Mouse (Mus musculus): ENCODE measurements around the gene Psmd11. TPM values are rescaled to one million over a fixed set of nuclear protein-coding genes. Genes with fewer than 3 reads are reported as not detected.

Psmd11 gene
- total and polyA plus RNA-seq, 3 experiments: 51.3 to 107 (median 98.4) TPM

DNA sequence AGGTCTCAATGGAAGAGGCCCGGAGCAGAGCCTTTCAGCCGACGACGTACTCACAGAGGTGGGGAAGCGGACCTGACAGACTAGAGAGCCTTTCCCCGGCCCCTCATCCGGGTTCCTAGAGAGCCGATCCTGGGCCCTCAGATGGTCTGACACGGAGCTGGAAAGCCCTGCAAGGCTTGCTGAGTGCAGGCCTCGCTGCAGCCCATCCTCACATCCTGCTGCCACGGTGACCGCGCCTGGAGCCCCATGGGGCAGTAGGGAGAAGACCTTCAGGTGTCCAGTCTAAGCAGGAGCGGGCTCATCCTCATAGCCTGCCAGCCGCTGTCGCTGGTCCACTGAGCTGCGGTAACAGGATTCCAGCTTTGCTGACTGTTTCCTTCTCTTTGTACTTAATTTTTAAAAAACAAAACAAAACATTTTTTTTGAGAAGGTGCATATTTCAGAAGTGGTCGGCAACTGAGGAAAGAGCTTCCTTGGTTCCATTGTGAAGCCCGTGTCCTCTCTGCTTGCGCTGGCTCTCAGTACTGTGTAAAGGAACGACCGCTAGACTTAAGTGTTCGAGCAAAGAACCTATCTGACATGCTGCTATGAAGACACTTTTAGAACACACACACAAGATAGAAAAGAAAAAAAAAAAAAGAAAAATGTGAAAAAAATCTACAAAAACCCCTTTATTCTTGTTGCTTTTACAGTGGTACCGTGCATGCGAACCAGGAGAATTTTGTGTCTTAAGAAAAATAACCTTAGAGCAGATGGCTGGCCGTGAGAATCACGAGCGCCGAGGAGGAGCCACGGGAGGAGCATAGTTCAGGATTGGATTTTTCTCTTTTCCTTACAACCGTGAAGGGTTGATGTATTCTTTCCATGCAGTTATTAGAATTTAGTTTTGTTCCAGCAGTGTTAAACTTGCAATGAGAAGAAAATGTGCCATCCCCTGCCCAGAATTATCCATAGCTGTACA lies 51.8 kb downstream of the Psmd11 start:
- intact Hi-C loops (cut with DNase I): loop anchor here (5.0 kb wide), 2 partner anchors 42 to 187 kb away; no protein-coding TSS in a partner anchor
- Histone ChIP-seq H3K4me3 (no peak overlapping the region), H3K79me2 (replicated peaks; ENCODE audit: control insufficient read depth, insufficient read depth, low read length) (no peaks in the 10 kb centered on the region), H3K27me3 (ENCODE audit: control insufficient read depth, insufficient read depth, low read length) (no peaks in the 10 kb centered on the region), H3K36me3 (ENCODE audit: control insufficient read depth, insufficient read depth, low read length) (no peaks in the 10 kb centered on the region), H3K9ac (ENCODE audit: low read depth, low read length) (no peak overlapping the region), H3K27ac (no peak overlapping the region), H3K4me1 (ENCODE audit: control insufficient read depth, insufficient read depth, low read length) (peaks cover 5% of the 10 kb centered on the region)
- WGBS: 90% methylated on average over 31 of the region's 31 CpGs
- TF ChIP-seq EP300 (IDR thresholded peaks at IDR 0.05; ENCODE audit: insufficient read depth, low read depth, low read length) (no peak), POLR2A (IDR thresholded peaks at IDR 0.05; ENCODE audit: insufficient read depth, low read depth, low read length) (no peak), CTCF (IDR thresholded peaks at IDR 0.05) (no peak)
- no peak for DNase-seq

DNA sequence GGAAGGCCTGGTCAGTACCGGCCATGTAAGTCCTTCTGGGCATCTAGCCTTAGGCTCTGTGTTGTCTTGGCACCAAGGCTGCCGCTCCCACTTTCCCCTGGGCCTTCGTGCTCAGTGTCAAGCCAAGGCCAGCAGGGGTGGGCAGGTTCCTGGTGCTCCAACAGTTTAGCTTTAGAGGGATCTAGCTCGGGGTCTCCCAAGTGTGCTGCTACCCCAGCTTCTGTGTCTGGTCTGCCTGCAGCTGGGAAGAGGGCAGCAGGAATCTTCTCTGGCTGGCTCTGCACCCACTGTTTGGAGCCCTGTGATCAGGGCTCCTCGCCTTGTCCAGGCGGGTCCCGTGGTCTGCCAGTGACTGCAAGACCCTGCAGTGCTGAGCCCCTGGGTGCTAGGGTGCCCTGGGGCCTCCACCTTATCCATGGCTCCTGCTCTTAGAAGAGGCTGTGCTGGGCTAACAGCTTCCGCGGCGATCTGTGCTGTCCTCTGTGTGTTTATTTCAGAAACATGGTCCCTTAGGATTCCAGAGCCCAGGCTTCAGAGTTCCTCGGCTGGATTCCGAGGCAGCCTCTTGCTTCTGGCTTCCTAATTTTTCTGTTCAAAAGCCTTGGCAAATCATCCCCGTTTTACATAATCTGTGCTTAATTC lies 53.1 kb downstream of the Psmd11 start:
- WGBS: 84% methylated on average over 13 of the region's 13 CpGs
- TF ChIP-seq POLR2A (IDR thresholded peaks at IDR 0.05; ENCODE audit: insufficient read depth, low read depth, low read length) (no peak), EP300 (IDR thresholded peaks at IDR 0.05; ENCODE audit: insufficient read depth, low read depth, low read length) (no peak), CTCF (IDR thresholded peaks at IDR 0.05) (no peak)
- Histone ChIP-seq H3K27ac (no peak overlapping the region), H3K36me3 (ENCODE audit: control insufficient read depth, insufficient read depth, low read length) (no peaks in the 10 kb centered on the region), H3K4me1 (ENCODE audit: control insufficient read depth, insufficient read depth, low read length) (peaks cover 5% of the 10 kb centered on the region), H3K4me3 (no peak overlapping the region), H3K79me2 (replicated peaks; ENCODE audit: control insufficient read depth, insufficient read depth, low read length) (no peaks in the 10 kb centered on the region), H3K9ac (ENCODE audit: low read depth, low read length) (no peak overlapping the region), H3K27me3 (ENCODE audit: control insufficient read depth, insufficient read depth, low read length) (no peaks in the 10 kb centered on the region)
- intact Hi-C loops (cut with DNase I): no loop called here
- DNase-seq: no peak

DNA sequence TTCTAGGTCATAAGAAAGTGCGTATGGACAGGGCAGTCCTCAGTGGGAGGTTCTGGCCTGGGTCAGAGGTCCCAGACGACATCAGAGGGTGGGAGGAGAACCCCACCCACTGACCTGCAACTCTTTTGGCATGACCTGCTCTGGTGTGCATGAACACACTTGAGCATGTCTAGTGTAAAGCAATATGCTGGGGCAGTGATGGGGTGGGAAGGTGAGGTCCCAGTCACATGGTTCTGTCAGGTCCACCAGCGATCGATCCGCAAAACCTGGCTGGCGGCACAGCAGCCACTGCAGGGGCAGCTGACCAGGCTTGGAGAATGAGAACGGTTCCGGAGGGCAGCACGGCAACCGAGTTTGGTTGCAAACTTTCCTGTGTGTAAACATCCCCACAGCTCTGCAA lies 53.9 kb downstream of the Psmd11 start:
- intact Hi-C loops (cut with DNase I): no loop called here
- Histone ChIP-seq H3K27ac (no peak overlapping the region), H3K27me3 (ENCODE audit: control insufficient read depth, insufficient read depth, low read length) (no peaks in the 10 kb centered on the region), H3K4me3 (no peak overlapping the region), H3K4me1 (ENCODE audit: control insufficient read depth, insufficient read depth, low read length) (peaks cover 5% of the 10 kb centered on the region), H3K79me2 (replicated peaks; ENCODE audit: control insufficient read depth, insufficient read depth, low read length) (no peaks in the 10 kb centered on the region), H3K36me3 (ENCODE audit: control insufficient read depth, insufficient read depth, low read length) (no peaks in the 10 kb centered on the region), H3K9ac (ENCODE audit: low read depth, low read length) (no peak overlapping the region)
- no peak for DNase-seq
- WGBS: 91% methylated on average over 10 of the region's 10 CpGs
- no peak for TF ChIP-seq EP300 (IDR thresholded peaks at IDR 0.05; ENCODE audit: insufficient read depth, low read depth, low read length)
- TF ChIP-seq CTCF (IDR thresholded peaks at IDR 0.05): no peak
- TF ChIP-seq POLR2A (IDR thresholded peaks at IDR 0.05; ENCODE audit: insufficient read depth, low read depth, low read length): no peak

DNA sequence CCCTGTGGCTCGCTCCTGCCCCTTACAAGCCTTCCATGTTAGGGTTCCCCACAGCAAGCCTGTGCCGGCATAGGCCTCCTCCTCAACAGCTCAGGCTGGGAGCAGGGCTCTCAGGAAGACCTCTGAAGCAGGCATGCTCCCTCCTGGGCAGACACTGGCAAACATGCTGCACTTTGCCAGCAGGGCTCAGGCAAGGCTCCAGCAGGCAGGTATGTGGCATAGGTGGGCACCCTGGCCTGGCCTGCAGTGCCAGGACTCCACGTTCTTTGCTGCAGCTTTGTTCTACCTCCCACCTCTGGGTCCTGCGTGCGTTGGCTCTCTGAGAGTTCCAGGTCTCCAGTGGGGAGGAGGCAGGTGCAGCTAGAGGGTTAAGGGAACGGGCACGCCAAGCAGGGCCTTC lies 54.5 kb downstream of the Psmd11 start:
- DNase-seq: no peak
- H3K79me2 ChIP-seq (replicated peaks; ENCODE audit: control insufficient read depth, insufficient read depth, low read length): no peaks in the 10 kb centered on the region
- H3K36me3 ChIP-seq (ENCODE audit: control insufficient read depth, insufficient read depth, low read length): no peaks in the 10 kb centered on the region
- no peak overlapping the region for H3K9ac ChIP-seq (ENCODE audit: low read depth, low read length)
- no peak overlapping the region for H3K27ac ChIP-seq
- peaks cover 2% of the 10 kb centered on the region for H3K4me1 ChIP-seq (ENCODE audit: control insufficient read depth, insufficient read depth, low read length)
- no peak for TF ChIP-seq CTCF (IDR thresholded peaks at IDR 0.05)
- TF ChIP-seq POLR2A (IDR thresholded peaks at IDR 0.05; ENCODE audit: insufficient read depth, low read depth, low read length): no peak
- TF ChIP-seq EP300 (IDR thresholded peaks at IDR 0.05; ENCODE audit: insufficient read depth, low read depth, low read length): no peak
- intact Hi-C loops (cut with DNase I): no loop called here
- 93% methylated on average over 7 of the region's 7 CpGs for WGBS
- H3K27me3 ChIP-seq (ENCODE audit: control insufficient read depth, insufficient read depth, low read length): no peaks in the 10 kb centered on the region
- H3K4me3 ChIP-seq: no peak overlapping the region

DNA sequence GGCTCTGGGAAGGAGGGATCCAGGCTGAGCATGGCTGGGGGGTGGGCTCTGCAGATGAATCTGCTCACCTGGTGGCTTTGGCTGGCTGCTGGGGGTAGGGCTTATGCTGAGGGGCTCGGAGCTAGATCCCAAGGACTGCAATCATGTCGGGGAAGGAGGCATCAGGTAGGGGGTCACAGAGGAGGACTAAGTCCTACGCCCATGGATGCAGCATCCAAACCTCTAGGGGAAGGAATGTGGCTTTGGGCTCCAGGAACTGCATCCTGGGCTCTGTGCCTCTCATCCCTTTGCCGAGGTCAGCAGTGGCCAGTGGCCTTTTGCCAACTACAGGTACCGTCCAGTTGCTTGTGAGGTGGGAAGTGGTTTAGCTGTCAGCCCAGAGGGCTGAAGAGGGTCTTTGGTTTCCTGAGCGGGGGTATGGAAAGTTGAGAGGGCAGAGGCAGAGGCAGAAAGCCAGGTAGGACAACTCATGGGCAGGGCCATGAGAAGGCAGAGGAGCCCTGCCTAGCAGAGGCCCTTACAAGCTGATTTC lies 55.2 kb downstream of the Psmd11 start:
- Histone ChIP-seq H3K4me3 (no peak overlapping the region), H3K9ac (ENCODE audit: low read depth, low read length) (no peak overlapping the region), H3K36me3 (ENCODE audit: control insufficient read depth, insufficient read depth, low read length) (no peaks in the 10 kb centered on the region), H3K79me2 (replicated peaks; ENCODE audit: control insufficient read depth, insufficient read depth, low read length) (no peaks in the 10 kb centered on the region), H3K27me3 (ENCODE audit: control insufficient read depth, insufficient read depth, low read length) (no peaks in the 10 kb centered on the region), H3K4me1 (ENCODE audit: control insufficient read depth, insufficient read depth, low read length) (no peaks in the 10 kb centered on the region), H3K27ac (no peak overlapping the region)
- WGBS: 80% methylated on average over 6 of the region's 6 CpGs
- no peak for TF ChIP-seq EP300 (IDR thresholded peaks at IDR 0.05; ENCODE audit: insufficient read depth, low read depth, low read length)
- TF ChIP-seq CTCF (IDR thresholded peaks at IDR 0.05): no peak
- TF ChIP-seq POLR2A (IDR thresholded peaks at IDR 0.05; ENCODE audit: insufficient read depth, low read depth, low read length): no peak
- intact Hi-C loops (cut with DNase I): no loop called here
- DNase-seq: no peak
